Mouse (Mus musculus): ENCODE data around the gene Cenpb.

Cenpb gene

DNA sequence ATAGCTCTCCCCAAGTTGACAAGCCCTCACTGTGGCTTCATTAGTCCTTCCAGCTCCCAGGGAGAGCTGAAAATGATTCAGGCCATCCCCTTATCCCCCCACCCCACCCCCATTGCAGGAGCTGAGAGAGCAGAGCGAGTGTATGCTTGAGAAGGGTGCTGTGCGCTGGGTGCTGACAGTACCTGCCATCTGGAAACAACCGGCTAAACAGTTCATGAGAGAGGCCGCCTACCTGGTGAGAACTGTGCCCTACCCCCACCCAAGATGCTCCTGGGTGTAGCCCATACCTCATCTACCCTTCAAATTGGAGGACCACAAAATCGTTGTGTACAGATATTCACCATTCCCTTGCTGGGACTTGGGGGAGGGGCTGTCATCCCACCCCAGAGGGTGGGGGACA lies 40.6 kb downstream of the Cenpb start:
- no peak for DNase-seq (ENCODE audit: low spot score in 2 of 2)

DNA sequence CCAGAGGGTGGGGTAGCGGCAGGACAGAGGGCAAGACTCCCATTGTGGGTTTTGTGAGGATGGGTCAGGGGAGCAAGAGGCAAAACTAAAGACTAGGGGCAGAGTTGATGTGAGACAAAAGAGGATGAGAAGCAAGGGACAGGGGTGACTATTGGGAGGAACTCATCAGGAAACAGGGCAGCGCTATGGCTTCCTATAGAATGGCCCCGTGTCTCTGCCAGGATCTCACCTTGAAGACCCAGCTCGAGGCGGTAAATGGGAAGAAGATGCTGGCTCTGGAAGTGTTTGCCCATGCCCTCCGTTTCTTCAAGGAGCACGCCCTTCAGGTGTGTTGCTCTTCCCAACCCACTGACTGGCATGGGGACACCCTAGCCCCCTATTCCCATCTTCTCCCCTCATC lies 41.1 kb downstream of the Cenpb start:
- DNase-seq (ENCODE audit: low spot score in 2 of 2), result no peak

DNA sequence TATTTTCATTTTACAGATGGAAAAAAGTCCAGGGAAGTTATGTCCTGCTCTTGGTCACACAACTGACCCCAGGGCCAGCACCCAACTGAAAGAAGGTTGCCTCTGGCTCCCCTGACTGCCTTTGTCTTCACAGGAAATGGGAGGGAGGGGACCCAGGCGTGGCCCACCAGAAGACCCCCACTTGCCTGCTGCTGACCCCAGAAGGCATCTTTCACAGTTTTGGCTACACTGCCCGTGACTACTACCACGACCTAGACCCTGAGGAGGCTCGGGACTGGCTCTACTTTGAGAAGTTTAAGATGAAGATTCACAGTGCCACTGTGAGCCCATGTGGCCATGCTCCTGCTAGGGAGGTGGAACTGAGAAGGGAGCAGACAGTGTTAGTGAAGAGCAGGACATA lies 41.6 kb downstream of the Cenpb start:
- no peak for DNase-seq (ENCODE audit: low spot score in 2 of 2)

DNA sequence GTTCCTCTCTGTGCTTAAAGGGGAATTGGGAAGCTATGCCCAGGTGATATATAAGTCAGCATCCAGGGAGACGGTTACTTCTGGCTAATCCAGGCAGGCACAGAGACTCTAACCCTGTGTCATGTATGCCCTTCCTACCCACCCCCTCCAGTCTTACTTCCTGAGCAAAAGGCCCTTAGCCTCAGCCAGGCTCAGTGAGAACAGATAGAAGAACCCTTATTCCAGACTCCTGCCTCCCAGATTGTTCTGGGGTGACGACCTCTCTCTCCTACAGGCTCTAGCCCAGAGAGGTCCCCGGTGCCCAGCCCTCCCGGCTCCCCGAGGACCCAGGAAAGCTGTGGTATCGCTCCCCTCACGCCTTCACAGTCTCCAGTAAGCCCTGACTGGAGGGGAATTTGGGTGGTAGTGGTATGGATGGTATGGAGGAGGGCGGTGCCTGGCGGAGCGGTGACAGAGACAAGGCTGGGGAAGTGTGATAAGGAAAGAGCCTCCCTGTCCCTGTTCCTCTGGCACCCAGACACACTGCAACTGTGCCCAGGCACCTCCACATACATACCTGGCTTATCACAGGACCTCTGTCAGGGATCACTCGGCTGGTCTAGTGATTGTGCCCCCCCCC lies 44.2 kb downstream of the Cenpb start:
- DNase-seq (ENCODE audit: low spot score in 2 of 2), result no peak

DNA sequence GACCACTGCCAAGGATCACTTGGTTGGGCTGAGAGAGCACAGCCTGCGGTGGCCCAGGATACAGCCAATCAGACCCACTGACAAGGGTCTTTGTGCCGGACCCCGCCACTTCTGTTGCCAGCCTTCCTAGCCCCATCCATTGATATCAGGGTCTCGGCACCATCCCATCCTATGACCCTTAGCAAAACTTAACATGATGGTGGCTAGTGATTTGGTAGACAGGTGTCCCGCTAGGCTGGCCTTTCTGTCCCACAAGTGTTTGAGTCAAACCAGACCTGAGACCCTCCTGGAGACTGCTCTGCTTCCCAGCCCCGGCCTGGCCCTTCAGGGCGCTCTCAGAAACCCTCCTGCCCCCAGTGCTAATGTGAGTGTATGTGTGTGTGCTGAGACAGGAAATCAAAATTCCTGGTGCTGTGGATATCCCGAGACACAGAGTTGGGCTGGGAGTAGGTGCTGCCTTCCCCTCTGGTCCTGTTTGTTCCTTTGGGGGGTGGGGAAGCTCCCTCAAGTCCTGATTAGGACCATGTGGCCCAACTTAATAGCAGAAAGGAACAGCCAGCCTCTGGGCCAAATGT lies 45.0 kb downstream of the Cenpb start:
- DNase-seq (ENCODE audit: low spot score in 2 of 2), result no peak

DNA sequence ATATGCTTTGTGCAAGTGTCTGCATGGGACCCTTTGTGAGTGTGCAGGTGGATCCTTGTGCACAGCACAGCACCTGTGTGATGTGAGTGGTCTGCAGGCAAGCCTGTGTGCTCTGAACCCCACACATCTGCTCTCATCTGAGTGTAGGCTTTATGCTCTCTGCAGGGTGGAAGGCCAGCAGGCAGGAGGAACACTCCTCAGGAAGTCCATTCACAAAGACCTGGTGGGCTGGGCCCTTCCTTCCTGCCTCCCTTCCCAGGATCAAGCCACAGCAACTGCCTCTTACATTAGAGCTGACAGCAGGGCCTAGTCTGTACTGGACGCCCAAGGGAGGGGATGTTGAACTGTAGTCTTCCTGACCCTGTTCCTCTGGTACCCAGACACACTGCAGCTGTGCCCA lies 45.5 kb downstream of the Cenpb start:
- DNase-seq (ENCODE audit: low spot score in 2 of 2), result no peak

DNA sequence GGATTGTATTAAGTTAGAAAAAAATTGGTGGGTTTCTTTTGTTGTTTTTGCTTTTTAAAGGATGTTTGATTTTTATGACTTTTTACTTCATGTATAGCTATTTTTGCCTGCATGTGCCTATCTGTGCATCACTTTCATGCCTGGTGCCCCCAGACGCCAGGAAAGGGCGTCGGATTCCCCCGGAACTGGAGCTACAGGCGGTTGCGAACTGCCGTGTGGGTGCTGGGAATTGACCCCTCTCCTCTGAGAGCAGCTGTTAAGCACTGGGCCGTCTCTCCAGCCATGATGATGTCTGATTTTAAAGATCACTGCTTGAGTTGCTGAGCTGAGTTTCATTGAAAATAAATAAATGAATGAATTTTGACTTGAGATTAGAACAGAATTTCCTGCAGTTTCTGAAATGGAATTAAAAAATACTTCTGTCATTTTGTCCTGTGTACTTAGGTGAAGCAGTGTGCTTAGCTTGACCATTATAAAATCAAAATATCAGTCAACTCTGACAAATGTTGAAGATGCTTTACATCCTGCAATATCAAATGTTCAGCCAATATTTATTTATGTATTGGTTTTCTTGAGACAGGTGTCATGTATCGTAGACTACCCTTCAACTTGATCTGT lies 46.8 kb downstream of the Cenpb start, which contains the start of gene Gm11037:
Gene Gm11037 (plus strand): TSS at position 568 of the 618 bp plus-strand sequence.
- DNase-seq (ENCODE audit: low spot score in 2 of 2), result no peak

DNA sequence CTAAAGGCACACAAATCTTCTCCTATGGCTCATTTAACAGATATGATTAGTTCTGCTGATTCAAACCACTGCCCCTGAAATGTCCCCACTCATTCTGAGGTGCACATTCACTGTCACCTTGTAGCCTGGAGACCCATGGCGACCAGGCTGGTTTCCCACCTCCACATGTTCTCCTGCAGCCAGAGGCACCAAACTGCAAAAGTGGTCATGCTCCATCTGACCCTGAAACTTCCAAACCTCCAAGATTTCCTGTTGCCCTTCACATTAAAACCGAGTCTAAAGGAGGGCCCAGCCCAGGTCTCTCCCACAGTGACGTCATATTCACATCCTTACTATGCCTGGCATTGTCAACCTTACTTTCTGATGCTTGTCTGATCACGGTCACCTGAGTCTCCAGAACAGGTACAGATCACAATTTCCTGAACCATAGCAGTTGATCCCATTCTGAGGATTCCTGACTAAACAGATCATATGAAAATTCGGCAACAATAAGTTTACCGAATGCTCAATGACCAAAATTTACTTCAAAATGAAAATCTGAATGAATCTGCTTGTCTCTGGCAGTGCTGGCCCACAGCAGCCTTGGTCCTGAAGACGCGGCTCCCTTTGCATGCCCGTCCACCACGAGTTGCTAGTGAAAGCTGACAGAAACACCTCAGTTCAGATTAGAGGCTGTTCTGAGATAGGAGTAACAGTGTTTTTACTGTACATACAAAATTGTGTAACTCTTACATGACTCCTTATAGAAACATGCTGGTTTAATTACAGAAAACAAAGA lies 47.6 kb downstream of the Cenpb start:
- DNase-seq (ENCODE audit: low spot score in 2 of 2), result no peak

DNA sequence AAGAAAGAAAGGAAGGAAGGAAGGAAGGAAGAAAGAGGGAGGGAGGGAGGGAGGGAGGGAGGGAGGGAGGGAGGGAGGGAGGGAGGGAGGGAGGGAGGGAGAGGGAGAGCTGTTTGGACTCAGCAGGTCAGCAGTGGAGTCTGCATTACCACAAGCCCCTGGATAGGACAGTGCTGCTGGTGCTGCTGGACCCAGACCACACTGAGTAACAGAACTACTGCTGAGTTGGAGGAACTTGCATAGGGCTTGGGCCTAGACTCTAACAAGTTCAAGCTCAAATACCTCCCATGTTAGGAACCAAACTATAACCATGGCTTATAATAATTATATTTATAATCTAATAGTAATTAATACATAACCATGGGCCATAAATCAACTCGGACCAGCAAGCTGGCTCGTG lies 49.0 kb downstream of the Cenpb start:
- DNase-seq (ENCODE audit: low spot score in 2 of 2), result no peak

DNA sequence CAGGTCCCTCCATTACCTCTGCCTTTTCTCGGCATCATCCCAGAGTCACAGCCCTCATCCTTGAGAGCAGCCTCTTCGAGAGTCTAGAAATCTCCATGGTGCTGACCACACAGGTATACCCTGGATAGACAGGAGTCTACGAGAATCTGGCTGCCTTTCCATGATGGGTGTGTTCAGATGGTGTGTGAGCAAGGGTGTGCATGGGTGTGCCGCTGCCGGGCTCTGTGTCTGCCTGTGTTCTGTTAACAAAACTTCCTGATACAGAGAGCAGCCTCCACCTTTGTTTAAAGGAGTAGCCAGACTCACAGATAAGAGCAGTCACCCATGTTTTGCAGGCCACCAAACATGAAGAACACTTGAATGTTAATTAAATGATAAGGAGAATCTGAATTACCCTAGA lies 50.0 kb downstream of the Cenpb start:
- no peak for DNase-seq (ENCODE audit: low spot score in 2 of 2)

DNA sequence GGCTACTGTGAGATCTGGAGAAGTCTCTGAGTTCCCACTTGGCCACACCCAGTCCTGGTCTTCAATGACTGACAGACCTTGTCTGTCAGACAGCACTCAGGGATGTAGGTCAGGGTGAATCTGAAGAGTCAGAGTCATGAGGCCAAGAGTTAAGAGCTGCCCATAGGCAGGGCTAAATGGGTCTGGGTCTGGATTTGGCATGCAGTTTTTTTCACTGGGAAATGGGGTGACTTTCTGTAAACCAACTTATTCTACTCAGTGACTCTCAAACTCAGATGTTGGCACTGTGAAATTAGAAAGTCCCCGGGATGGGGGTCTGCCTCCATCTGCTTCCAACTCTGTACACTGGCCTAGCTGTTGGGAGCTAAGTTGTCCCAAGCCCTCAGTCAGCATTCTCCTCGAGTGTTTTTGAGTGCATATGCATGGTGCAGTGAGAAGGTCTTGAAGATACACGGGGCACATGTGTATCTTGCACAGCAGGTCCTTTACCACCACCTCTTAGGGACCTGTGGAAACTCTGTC lies 51.2 kb downstream of the Cenpb start:
- DNase-seq (ENCODE audit: low spot score in 2 of 2), result no peak

DNA sequence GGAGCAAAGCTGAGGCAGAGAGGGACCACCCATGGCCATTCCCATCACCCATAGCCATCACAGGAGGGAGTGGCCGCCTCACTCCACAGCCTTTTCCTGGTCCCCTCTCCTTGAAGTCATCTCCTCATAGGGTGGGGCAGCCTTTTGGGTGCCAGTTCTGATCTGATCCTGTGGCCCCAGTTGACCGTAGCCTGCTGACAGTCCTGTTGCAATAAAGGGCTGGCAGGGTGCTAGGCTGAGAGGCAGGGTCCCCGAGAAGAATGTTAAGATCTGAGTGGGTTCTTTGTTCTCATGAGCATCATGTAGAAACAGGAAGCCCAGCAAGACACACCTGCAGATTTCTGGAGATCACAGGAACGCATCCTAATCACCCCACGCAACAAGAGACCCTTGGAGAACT lies 51.7 kb downstream of the Cenpb start:
- DNase-seq (ENCODE audit: low spot score in 2 of 2), result no peak

DNA sequence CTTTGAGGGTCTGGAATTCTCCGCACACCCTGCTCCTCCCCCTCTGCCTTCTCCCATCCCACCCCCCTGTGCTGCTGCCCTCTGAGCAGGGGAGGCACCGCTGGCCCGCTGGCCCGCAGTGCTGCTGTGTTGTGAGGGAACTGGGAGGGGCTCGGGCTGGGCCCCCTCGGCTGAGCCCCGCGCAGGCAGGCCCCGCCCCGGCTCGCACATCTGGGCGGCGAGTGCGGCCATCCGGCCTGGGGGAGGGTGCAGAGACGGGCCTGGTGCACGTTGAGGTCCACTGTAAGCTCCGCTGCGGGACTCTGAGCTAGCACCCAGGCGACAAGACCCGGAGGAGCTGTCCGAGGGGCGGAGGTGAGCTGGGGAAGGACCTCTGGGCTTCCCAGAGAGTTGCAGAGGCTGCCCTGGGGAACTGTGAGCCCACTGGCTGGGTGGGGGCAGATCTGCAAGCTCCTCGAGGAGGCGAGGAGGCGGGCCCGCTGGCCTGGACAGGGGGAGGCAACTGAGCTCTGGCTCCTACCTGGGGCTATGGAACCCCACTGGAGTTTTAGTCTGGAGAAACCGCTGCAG lies 52.6 kb downstream of the Cenpb start, which contains the start of gene Hspa12b:
Gene Hspa12b (plus strand): TSS at position 120 of the 570 bp plus-strand sequence.
- DNase-seq (ENCODE audit: low spot score in 2 of 2), result no peak

DNA sequence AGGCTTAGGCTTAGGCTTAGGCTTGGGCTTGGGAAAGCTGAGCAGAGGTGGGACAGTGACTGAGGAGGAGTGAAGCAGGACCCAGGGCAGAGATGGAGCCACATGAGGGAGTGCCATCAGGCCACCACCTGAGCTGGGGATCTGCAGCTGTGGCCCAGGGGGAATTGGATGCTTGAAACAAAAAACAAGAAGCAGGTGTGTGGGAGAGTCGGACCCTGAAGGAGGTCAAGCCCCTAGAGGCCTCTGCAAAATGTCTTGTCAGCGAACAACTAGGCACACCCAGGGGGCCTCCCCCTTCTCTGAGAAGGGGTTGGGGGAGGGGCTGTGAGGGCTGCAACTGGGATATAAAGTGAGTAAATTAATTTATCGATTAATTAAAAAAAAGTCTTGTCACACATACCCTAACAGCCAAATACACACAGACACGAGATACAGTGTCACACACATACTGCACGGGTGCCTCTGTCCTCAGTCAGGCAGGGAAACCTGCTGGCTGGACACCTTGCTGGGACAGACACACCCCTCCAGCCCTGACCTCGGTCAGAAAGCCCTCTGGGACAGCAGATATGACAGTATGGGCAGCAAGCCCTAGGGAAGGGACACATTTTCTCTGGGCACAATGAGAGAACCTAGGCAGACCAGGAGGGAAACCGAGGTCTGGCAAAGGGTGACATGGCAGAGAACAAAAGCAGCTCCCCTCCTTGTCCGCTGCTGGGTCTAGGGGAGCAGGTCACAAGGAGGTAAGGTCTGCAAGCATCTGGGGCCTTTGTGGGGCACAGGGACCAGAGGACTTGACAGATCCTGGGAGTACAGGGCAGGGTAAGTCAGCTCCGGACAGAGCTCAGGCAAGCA lies 53.7 kb downstream of the Cenpb start:
- no peak for DNase-seq (ENCODE audit: low spot score in 2 of 2)

Measured in frontal cortex, postnatal 36 days (tissue).